Mouse (Mus musculus) adrenal gland, adult 10 weeks (tissue): Measurements from ENCODE around the gene Hyal1. TPM values are rescaled to one million over a fixed set of nuclear protein-coding genes. Genes with fewer than 3 reads are reported as not detected.

Experiments
- polyA plus RNA-seq: library from polyadenylated mRNA; stranded (reverse); fragments of 350-450 nt; fragmentation: Illumina TruSeq; extraction: RNeasy Lipid Tissue Mini Kit (QIAGEN cat#74804); gene quantifications from one replicate; pipeline ENCODE4 v1.2.3, GENCODE M21; 2014; ENCODE audit warnings: low read depth, low replicate concordance

Gene Hyal1
- 3.5 TPM for polyA plus RNA-seq

GRCm38 (mm10) chr9:107576357-107577107 lies at the start of gene Hyal1:
Gene Hyal1 (plus strand): TSS chr9:107576927.

GRCm38 (mm10) chr9:107533791-107534407 lies 42.8 kb upstream of the Hyal1 start, which contains the start of gene Tmem115:
Gene Tmem115 (plus strand): TSS chr9:107533945.

GRCm38 (mm10) chr9:107541474-107542351 lies 35.0 kb upstream of the Hyal1 start, which contains the start of the genes Cyb561d2 and Nprl2:
Gene Cyb561d2 (minus strand): TSS chr9:107542193.
Gene Nprl2 (plus strand): TSS chr9:107542226.

GRCm38 (mm10) chr9:107547026-107547425 lies 29.7 kb upstream of the Hyal1 start, which contains the start of gene Zmynd10:
Gene Zmynd10 (plus strand): TSS chr9:107547298.

GRCm38 (mm10) chr9:107551117-107551889 lies 25.4 kb upstream of the Hyal1 start, which contains the start of gene Rassf1:
Gene Rassf1 (plus strand): TSS chr9:107551555.

GRCm38 (mm10) chr9:107563029-107563581 lies 13.6 kb upstream of the Hyal1 start, which contains the start of gene Tusc2:
Gene Tusc2 (plus strand): TSS chr9:107563255.

GRCm38 (mm10) chr9:107567702-107568319 lies 8.9 kb upstream of the Hyal1 start, which contains the start of gene Hyal2:
Gene Hyal2 (plus strand): TSS chr9:107567945.

GRCm38 (mm10) chr9:107578587-107578986 lies 1.9 kb downstream of the Hyal1 start, which contains the start of gene Naa80:
Gene Naa80 (plus strand): TSS chr9:107578887.

GRCm38 (mm10) chr9:107580501-107581317 lies 4.0 kb downstream of the Hyal1 start, which contains the start of gene Hyal3:
Gene Hyal3 (plus strand): TSS chr9:107580818.

GRCm38 (mm10) chr9:107586974-107587832 lies 10.5 kb downstream of the Hyal1 start, which contains the start of gene Ifrd2:
Gene Ifrd2 (plus strand): TSS chr9:107587642.

GRCm38 (mm10) chr9:107608741-107609432 lies 32.2 kb downstream of the Hyal1 start, which contains the start of gene Sema3b:
Gene Sema3b (minus strand): TSS chr9:107609229.

Other genes starting within 250 kb of the Hyal1 start
- 2.3 TPM for gene Hemk1, start 238.6 kb upstream of the Hyal1 start, polyA plus RNA-seq
- not detected for gene 6430571L13Rik, start 236.3 kb upstream of the Hyal1 start, polyA plus RNA-seq
- gene Cacna2d2, start 177.3 kb upstream of the Hyal1 start, polyA plus RNA-seq = 0.76 TPM
- gene Tmem115, start 43.0 kb upstream of the Hyal1 start, polyA plus RNA-seq = 0.23 TPM
- 4.6 TPM for gene Cyb561d2, start 34.7 kb upstream of the Hyal1 start, polyA plus RNA-seq
- gene Nprl2, start 34.7 kb upstream of the Hyal1 start, polyA plus RNA-seq = 1.8 TPM
- not detected for gene Zmynd10, start 29.6 kb upstream of the Hyal1 start, polyA plus RNA-seq
- 8.9 TPM for gene Rassf1, start 25.4 kb upstream of the Hyal1 start, polyA plus RNA-seq
- 30.0 TPM for gene Tusc2, start 13.7 kb upstream of the Hyal1 start, polyA plus RNA-seq
- gene Hyal2, start 9.0 kb upstream of the Hyal1 start, polyA plus RNA-seq = 0.76 TPM
- 2.7 TPM for gene Naa80, start 2.0 kb downstream of the Hyal1 start, polyA plus RNA-seq
- gene Hyal3, start 3.9 kb downstream of the Hyal1 start, polyA plus RNA-seq = not detected
- 21.9 TPM for gene Ifrd2, start 10.7 kb downstream of the Hyal1 start, polyA plus RNA-seq
- gene Sema3b, start 32.3 kb downstream of the Hyal1 start, polyA plus RNA-seq = 0.70 TPM
- gene Gnai2, start 58.4 kb downstream of the Hyal1 start, polyA plus RNA-seq = 34.5 TPM
- gene Slc38a3, start 92.6 kb downstream of the Hyal1 start, polyA plus RNA-seq = not detected
- not detected for gene Gnat1, start 102.8 kb downstream of the Hyal1 start, polyA plus RNA-seq
- gene Sema3f, start 133.5 kb downstream of the Hyal1 start, polyA plus RNA-seq = 0.87 TPM
- 169 TPM for gene Rbm5, start 194.1 kb downstream of the Hyal1 start, polyA plus RNA-seq